Mouse (Mus musculus): ENCODE data around the gene Fam161b. TPM values are rescaled to one million over a fixed set of nuclear protein-coding genes. Genes with fewer than 3 reads are reported as not detected.

The Fam161b gene
- total RNA-seq (2017) = 0.29 to 0.32 TPM in 2 of 3 replicates, not detected in the other

DNA sequence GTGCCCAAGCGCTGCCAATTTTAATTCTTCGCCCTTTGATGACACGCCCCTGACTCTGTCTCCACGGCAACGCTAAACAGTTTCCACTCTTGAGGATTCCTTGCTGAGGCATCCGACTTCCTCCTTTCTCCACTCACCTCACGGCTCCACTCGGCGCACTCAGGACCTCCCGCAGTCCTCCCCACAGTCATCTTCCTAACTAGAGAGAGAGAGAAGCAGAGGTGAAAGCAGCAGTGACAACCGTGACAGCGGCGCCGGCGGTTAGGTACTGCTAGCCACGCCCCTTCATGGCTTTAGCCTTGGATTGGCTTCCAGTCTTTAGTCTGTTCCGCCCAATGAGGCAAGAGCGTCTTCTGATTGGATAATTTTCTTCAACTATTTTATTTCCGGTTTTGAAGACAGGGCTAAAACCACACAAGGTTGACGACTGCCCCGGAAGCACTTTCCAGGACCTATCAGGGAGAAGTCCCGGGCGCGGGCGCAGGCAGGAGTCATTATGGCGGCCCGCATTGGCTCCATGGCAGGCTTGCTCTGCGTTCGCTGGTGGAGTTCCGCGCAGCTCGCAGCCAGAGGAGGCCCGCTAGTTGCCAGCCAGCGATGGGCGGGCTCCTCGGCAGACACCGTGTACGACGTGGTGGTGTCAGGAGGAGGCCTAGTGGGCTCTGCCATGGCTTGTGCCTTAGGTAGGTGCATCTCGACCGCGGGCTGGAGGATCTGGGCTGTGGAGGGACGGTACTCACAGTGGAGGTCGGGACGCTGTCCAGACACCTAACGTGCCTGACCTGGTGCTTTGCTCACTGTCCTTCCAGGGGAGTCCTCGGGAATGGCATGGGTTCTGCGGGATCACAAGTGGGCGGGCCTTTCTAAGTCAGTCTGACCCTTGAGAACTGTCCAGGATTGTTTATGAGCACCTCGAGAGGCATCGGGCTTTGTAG lies at the start of gene Fam161b, which contains the start of gene Coq6:
TSS of gene Fam161b (minus strand) at position 279 of the 935 bp plus-strand sequence.
TSS of gene Coq6 (plus strand) at position 103 of the 935 bp plus-strand sequence.
- ATAC-seq (replicated peaks; ENCODE audit: insufficient number of reproducible peaks, low FRiP score, low TSS enrichment, poor library complexity, severe bottlenecking) = peak; percentile 96

DNA sequence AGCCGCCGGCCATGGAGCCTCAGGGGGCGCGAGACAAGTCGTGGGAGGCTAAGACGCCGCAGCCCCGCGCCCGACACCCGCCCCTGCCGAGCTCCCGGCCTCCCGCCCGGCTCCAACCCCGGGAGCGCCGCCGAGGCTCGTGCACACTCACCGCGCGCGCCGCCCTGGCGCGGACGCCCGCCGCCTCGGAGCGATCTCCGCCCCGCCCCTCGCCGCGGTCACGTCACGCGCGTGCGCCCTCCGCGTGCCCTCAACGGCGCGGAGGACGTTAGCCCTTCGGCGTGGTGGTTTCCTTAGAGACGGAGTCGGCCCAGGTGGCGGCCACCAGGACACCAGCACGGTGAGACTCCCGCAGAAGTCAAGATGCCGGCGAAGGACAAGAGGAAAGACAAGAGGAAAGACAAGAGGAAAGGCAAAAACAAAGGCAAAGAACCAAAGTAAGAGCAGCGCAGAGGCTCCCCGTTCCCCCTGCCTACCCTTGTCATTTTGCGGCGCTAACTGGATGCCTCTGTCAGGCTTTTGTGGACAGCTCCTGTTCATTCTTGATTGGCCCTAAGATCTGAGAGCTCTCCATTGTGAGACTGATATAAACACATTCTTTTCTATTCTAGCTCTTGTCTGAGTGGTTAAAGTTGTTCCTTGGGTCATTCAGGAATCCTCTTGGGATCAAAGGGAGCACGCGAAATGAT lies 47.3 kb upstream of the Fam161b start, which contains the start of the genes Entpd5 and Bbof1:
TSS of gene Entpd5 (minus strand) at position 211 of the 689 bp plus-strand sequence.
TSS of gene Bbof1 (plus strand) at position 253 of the 689 bp plus-strand sequence.
- ATAC-seq (replicated peaks; ENCODE audit: insufficient number of reproducible peaks, low FRiP score, low TSS enrichment, poor library complexity, severe bottlenecking) = peak; percentile 86

DNA sequence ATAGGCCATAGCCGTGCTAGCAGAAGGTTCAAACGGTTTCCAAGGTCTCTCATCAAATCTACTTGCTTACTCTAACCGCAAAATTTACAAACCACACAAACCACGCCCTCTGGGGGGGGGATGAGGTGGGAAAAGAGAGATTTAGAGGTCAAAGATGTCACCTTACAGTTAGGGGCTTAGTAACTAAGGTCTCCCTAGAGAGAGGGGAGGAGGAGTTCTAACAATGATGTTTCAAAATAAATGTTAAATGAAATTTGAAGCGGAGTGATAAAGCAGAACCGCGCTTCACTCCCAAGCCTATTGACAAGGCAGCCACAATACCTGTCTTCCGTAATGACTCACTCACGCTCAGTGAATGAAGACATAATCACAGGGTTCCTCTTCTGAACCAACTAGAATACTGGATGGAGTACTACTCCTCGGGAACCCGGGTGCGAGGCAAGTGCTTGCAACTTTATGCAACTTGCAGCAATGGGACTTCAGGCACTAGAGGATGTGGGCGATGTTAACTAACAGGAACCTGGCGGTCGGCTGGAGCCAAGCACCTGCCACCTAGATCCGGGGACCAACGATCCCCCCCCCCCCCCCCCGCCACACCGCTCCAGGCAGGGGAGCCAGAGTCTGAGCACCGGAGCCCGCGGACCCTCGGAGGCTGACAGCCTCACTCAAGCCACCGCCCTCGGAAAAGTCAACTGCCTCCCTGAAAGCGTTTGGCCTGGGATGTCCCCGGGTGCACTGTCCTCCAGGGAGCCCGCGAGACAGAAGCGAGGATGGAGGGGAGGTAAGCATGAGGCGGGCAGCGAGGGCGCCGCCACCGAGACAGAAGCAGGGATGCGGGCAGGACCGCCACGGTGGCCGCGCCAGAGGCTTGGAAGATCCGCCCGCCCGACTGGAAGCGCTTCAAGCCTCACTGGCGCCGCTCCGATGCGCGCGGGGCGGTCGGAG lies 46.5 kb upstream of the Fam161b start:
- peak; percentile 68 for ATAC-seq (replicated peaks; ENCODE audit: insufficient number of reproducible peaks, low FRiP score, low TSS enrichment, poor library complexity, severe bottlenecking)

DNA sequence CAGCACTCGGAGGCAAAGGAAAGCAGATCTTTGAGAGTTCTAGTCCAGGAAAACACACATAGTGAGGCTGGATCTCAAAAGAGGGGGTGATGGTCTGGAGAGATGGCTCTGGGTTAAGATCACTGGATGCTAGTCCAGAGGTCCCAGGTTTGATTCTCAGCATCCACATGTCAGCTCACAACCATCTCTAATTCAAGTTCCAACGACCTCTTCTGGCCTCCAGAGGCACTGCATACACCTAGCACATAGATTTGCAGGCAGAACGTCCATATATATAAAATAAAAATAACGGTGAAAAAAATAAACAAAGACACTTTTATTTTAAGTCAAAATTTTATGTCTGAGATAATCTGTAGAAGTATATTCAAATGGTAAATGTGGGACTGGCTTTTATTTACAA lies 45.6 kb upstream of the Fam161b start:
- ATAC-seq (replicated peaks; ENCODE audit: insufficient number of reproducible peaks, low FRiP score, low TSS enrichment, poor library complexity, severe bottlenecking) = no peak

DNA sequence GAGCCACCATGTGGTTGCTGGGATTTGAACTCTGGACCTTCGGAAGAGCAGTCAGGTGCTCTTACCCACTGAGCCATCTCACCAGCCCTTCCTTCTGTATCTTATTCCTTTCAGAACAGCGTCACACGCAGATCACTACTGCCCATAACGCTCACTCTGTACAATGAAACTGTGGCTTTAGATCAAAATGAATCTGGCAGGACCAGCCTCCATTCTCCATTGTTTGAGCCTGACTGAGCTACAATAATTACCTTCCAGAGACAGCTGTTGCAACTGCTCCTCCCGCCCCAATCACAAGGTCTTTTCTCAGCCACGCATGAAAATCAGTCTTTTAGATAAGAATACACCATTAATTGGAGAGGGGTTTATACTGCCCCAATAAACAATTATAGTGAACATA lies 42.9 kb upstream of the Fam161b start:
- ATAC-seq (replicated peaks; ENCODE audit: insufficient number of reproducible peaks, low FRiP score, low TSS enrichment, poor library complexity, severe bottlenecking) = no peak

DNA sequence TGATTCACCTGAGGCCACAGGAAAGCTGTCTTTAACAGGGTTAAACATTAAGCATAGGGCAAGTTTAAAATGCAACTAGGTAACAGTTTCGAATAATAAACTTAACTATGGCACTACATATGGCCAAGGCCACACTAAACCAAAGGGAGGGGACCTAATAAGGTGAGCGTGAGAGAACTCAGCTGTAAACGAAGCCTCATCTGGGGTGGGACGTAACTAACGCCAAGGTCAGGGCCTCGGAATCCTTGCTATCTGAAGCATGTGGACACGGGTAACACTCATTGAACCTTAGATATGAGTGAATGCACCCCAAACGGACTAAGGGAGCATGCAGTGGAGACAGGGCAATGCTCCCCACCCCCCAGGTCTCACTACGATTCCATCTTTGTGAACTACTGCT lies 41.3 kb upstream of the Fam161b start:
- no peak for ATAC-seq (replicated peaks; ENCODE audit: insufficient number of reproducible peaks, low FRiP score, low TSS enrichment, poor library complexity, severe bottlenecking)

DNA sequence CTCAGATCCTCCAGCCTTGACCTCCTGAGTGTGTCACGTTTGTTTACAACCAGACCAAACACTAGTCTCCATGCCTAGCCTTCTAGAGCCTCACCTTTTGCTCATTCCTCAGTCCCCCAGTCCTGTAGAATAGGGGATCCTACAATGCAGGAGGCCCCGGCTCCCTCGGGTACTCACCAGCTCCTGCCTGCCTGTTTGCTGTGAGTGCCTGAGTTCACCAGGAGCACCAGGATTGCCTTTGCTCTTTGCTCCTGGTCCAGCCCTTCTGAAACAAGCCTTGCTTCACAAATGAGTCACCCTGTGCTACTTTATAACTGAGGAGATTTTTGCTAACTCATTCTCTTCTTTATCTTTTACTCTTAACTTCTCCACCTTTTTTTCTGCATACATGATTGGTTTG lies 39.0 kb upstream of the Fam161b start:
- ATAC-seq (replicated peaks; ENCODE audit: insufficient number of reproducible peaks, low FRiP score, low TSS enrichment, poor library complexity, severe bottlenecking) = no peak

DNA sequence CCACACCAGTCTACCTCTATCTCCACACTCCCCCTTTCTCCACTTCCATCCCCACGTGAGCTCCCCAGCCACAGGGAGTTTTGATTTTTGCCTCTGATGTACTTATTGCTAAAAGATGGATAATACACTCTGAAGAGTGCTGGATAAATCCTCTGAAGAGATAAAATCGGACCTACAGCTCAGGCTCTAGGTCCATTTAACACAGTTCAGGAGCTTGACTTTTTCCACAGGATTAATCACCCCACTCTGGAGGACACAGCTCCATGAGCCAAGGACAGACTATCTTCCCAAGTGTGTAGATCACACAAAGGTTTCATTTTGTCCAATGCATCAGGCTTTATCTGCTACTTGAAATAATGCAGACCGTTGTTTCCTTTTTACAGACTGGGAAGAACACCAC lies 38.4 kb upstream of the Fam161b start:
- ATAC-seq (replicated peaks; ENCODE audit: insufficient number of reproducible peaks, low FRiP score, low TSS enrichment, poor library complexity, severe bottlenecking) = no peak

DNA sequence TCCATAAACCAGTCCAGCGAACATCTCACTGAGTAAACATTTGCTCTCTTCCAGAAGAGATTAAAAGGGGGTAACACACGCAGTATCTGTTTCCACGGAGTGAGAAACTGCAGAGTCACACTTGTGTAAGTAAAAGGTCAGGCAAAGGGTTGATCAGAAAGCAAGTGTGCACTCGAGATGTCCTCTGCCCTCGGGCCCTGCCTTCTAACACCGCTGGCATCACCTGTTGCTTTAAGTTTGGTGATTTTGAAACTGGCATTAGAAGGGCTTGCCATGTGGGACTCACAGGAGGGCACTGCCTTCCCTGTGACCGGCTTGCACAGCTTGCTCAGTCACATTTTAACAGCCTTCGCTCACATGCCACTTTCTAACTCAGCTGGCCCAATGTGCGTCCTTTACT lies 38.0 kb upstream of the Fam161b start:
- ATAC-seq (replicated peaks; ENCODE audit: insufficient number of reproducible peaks, low FRiP score, low TSS enrichment, poor library complexity, severe bottlenecking) = no peak

DNA sequence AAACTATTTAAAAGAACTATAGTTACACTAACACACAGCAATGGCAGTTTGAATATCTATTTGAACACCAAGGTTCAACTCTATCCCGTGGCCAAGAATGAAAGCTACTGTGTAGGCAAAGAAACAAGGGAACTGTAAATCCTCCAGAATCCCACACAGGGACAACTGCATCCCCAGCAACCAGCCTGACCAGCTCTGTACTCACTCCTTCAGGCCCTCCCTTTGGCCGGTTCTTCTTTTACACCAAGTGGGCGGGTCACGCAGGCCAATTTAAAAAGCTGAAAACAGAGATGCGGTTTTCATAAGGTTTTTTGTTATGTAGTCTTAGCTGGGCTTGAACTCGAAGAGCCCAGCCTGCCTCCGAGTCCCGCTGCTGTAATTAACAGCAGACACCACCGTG lies 37.5 kb upstream of the Fam161b start:
- no peak for ATAC-seq (replicated peaks; ENCODE audit: insufficient number of reproducible peaks, low FRiP score, low TSS enrichment, poor library complexity, severe bottlenecking)

DNA sequence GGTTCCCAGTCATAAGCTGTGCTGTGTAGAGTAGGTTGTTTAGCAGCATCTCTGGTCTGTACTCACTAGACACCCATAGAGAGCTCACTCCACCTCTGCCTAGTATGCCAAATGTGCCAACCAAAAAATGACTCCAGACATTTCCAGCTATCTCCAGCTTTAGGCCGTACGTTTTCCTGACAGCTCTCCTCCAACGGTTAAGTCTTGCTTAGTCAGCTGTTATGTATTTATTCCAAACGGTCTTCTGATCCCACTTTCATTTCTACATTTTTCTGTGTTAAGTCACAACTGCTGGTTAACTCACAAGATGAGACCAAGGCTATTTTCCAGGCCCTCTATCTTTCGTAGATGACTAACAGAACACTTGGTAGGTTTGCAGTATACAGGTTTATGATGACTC lies 37.0 kb upstream of the Fam161b start:
- ATAC-seq (replicated peaks; ENCODE audit: insufficient number of reproducible peaks, low FRiP score, low TSS enrichment, poor library complexity, severe bottlenecking) = no peak

DNA sequence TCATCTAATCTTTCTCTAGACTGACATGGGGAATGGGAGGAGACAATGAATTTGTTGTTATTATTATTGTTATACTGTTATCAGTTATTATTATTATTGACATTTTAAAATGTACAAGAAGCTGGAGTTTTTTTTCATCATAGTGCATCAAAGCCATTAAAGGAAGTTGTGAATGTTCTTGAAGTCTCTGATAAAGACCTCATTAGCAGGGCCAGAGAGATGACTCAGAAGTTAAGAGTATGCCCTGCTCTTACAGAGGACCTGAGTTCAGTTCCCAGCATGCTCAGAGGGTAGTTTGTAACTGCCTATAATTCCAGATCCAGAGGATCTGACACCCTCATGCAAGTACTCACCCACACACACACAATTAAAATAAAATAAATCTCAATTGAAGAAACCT lies 36.1 kb upstream of the Fam161b start:
- ATAC-seq (replicated peaks; ENCODE audit: insufficient number of reproducible peaks, low FRiP score, low TSS enrichment, poor library complexity, severe bottlenecking) = no peak

DNA sequence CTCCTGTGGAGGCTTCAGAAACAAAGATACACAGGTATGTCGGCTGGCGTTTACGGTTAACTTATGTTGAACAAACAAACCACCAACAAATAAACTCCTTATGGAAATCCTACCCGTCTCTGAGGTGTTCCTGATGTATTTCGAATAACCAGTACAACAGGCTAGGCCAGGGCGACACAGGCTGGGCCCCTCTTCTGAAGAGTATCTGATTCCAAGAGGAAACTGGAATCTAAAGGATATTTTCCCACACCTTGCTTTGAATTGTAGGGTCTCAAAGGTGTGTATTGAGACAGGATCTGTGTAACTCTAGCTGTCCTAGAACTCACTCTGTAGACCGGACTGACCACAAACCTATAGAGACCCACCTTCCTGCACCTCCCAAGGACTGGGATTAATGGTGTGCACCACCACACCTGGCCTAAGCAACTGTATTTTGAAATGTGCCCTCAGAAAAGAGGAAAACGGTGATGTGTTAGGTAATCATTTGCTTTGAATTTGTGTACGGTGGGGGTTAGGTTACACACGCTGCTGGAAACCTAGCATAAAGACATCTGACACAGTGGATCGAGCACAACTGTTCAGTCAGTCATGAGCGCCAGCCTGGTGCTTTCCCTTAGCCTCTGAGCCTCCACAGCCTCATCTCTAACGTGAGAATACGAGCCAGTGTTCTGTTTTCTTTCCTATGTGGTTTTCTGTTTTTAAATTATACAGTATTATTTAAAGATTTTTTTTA lies 35.5 kb upstream of the Fam161b start:
- no peak for ATAC-seq (replicated peaks; ENCODE audit: insufficient number of reproducible peaks, low FRiP score, low TSS enrichment, poor library complexity, severe bottlenecking)

DNA sequence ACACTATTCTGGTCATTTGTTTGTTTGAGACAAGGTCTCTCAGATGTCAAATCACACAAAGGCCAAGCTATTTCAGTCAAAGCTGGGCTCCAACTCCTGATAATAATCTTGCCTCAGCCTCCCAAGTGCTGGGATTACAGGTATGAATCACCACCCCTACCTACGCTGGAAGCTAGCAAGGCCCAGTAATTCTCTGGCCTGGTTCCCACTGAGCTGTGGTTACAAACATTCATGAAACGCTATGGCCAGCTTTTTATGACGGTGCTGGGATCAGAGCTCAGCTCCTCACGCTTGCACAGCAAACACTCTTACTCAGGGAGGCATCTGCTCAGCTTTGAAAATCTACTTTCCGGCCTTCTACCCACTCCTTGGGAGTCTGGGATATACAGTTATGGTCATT lies 32.2 kb upstream of the Fam161b start:
- ATAC-seq (replicated peaks; ENCODE audit: insufficient number of reproducible peaks, low FRiP score, low TSS enrichment, poor library complexity, severe bottlenecking) = no peak

DNA sequence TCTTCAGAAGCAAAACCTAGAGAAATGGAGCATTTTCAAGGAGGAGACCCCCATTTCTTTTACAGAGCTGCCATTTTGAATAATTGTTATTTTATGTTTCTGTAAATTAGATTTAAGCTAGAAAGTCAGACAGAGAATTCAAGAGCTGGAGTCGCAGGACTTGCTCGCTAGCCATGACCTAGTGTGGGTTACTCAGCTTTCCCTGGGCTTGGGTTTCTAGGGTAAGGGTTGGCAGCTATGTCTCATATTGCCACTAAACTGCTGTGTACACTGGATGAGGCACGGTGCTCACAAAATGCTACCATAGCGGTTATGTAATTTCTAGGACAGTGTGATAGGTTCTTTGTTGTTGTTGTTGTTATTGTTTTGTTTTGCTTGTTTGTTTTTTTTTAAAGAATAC lies 31.0 kb upstream of the Fam161b start:
- no peak for ATAC-seq (replicated peaks; ENCODE audit: insufficient number of reproducible peaks, low FRiP score, low TSS enrichment, poor library complexity, severe bottlenecking)

DNA sequence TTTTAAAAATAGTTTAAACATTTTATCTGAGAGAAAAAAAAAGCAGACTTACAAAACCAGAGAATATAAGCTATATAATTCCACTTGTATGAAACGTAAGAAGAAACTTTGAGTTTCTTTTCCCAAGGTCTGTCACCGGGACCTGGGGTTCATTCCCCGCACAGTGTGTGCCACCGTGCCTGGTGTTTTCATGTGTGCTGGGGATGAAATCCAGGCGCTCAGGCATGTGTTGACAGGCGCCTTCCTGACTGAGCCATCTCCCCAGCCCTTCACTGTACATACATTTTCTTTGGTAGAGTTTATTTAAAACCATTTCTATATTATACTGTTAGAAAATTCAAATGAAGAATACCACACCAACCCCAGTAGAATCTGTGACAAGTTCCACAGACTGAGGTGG lies 28.7 kb upstream of the Fam161b start:
- ATAC-seq (replicated peaks; ENCODE audit: insufficient number of reproducible peaks, low FRiP score, low TSS enrichment, poor library complexity, severe bottlenecking) = no peak

DNA sequence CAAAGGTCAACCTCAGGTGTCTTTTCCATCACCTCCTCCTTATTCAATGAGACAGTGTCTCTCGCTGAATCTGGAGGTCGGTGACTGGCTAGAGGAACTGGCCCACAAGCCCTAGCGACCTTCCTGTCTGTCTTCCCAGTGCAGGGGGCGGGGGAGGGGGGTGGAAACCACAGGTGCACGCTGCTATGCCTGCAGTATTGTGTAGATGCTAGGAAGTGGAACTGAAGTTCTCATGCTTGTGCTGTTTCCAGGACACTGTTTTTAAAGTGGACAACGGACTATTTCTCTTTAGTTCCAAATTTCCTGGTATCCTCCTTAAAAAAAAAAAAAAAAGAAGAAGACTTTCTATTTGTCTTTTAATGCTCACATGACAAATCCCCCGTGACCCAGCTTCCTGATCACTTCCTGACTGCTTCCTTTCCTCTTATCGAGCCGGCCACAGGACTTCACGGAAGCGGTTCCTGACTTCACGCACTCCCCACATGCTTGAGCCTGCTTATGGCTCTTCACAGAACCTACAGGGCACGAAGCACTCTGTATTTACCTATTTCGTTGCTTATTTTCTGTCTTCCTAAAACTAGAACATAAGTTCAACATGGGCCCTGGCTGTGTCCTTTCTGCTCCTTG lies 27.3 kb upstream of the Fam161b start:
- ATAC-seq (replicated peaks; ENCODE audit: insufficient number of reproducible peaks, low FRiP score, low TSS enrichment, poor library complexity, severe bottlenecking) = 0 out of 2 replicates have a peak, but pooled peaks have one; percentile 46

DNA sequence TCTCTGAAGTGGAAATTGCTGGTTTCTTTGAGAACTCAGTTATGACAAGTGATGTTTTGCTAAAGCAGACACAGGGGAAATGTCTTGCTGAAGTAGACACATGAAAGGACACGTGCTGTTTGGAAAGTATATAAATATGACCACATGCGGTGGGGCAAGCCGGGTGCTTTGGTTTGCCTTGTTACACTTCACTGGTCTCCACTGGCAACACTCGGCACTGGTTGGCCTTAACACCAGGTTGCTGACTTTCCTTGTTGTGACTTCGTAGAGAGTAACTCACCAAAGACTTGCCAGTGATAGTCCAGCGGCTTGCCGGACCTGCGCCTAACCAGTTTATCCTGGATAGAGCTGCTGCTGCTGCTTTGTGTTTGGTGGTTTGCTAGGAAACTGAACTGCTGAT lies 26.5 kb upstream of the Fam161b start:
- no peak for ATAC-seq (replicated peaks; ENCODE audit: insufficient number of reproducible peaks, low FRiP score, low TSS enrichment, poor library complexity, severe bottlenecking)

Data from monocyte, adult 5-6 weeks (primary cell).